Mouse (Mus musculus): ENCODE measurements around the gene Armc9. TPM values are rescaled to one million over a fixed set of nuclear protein-coding genes. Genes with fewer than 3 reads are reported as not detected.

Gene Armc9
- total RNA-seq, 4 experiments from 2014 or later: 2.4 to 3.5 (median 2.9) TPM

GRCm38 (mm10) chr1:86225195-86225594, 70.6 kb downstream of the Armc9 start:
- no peak for DNase-seq (ENCODE audit: low spot score)

GRCm38 (mm10) chr1:86228653-86229052, 74.1 kb downstream of the Armc9 start:
- DNase-seq (ENCODE audit: low spot score): no peak

- DNase-seq (ENCODE audit: low spot score): no peak
These were observed 74.7 kb downstream of the Armc9 start for GRCm38 (mm10) chr1:86229184-86229829.

GRCm38 (mm10) chr1:86232631-86233030, 78.1 kb downstream of the Armc9 start:
- no peak for DNase-seq (ENCODE audit: low spot score)

- DNase-seq (ENCODE audit: low spot score): no peak
These were observed 79.2 kb downstream of the Armc9 start for GRCm38 (mm10) chr1:86233808-86234207.

GRCm38 (mm10) chr1:86235118-86235517, 80.5 kb downstream of the Armc9 start:
- no peak for DNase-seq (ENCODE audit: low spot score)

GRCm38 (mm10) chr1:86236442-86236841, 81.9 kb downstream of the Armc9 start:
- no peak for DNase-seq (ENCODE audit: low spot score)

- no peak for DNase-seq (ENCODE audit: low spot score)
These were observed 84.4 kb downstream of the Armc9 start for GRCm38 (mm10) chr1:86239010-86239409.

- DNase-seq (ENCODE audit: low spot score): no peak
These were observed 85.3 kb downstream of the Armc9 start for GRCm38 (mm10) chr1:86239871-86240270.

GRCm38 (mm10) chr1:86240959-86241358, 86.4 kb downstream of the Armc9 start:
- DNase-seq (ENCODE audit: low spot score): no peak

GRCm38 (mm10) chr1:86243490-86243889, 88.9 kb downstream of the Armc9 start:
- no peak for DNase-seq (ENCODE audit: low spot score)

GRCm38 (mm10) chr1:86245301-86246085, 90.9 kb downstream of the Armc9 start:
- no peak for DNase-seq (ENCODE audit: low spot score)

- DNase-seq (ENCODE audit: low spot score): no peak
These were observed 98.8 kb downstream of the Armc9 start for GRCm38 (mm10) chr1:86253410-86253809.

GRCm38 (mm10) chr1:86256311-86256710, 101.7 kb downstream of the Armc9 start:
- no peak for DNase-seq (ENCODE audit: low spot score)

GRCm38 (mm10) chr1:86257228-86257627, 102.6 kb downstream of the Armc9 start:
- DNase-seq (ENCODE audit: low spot score): no peak

GRCm38 (mm10) chr1:86258171-86258824, 103.7 kb downstream of the Armc9 start:
- no peak for DNase-seq (ENCODE audit: low spot score)

- DNase-seq (ENCODE audit: low spot score): no peak
These were observed 109.2 kb downstream of the Armc9 start for GRCm38 (mm10) chr1:86263564-86264339.

GRCm38 (mm10) chr1:86265060-86265459, 110.5 kb downstream of the Armc9 start:
- no peak for DNase-seq (ENCODE audit: low spot score)

- no peak for DNase-seq (ENCODE audit: low spot score)
These were observed 114.1 kb downstream of the Armc9 start for GRCm38 (mm10) chr1:86268492-86269189.

- DNase-seq (ENCODE audit: low spot score): no peak
These were observed 114.6 kb downstream of the Armc9 start for GRCm38 (mm10) chr1:86269190-86269508.

GRCm38 (mm10) chr1:86271707-86272106, 117.1 kb downstream of the Armc9 start:
- no peak for DNase-seq (ENCODE audit: low spot score)

Data from heart, adult 8-10 months (tissue).